Mouse (Mus musculus) heart, embryonic 12.5 days (tissue): ENCODE measurements around the gene Sgip1. TPM values are rescaled to one million over a fixed set of nuclear protein-coding genes. Genes with fewer than 3 reads are reported as not detected.
A peak's percentile ranks its signal among the peaks of the same experiment; 100 is the strongest.

Experiments
- ATAC-seq: fragments of 200-750 bp; cut with Nextera tagmentation; 2 replicates; pipeline ENCODE4 v1.8.0; 2017; ENCODE audit warnings: moderate TSS enrichment, moderate library complexity; ENCODE audit not compliant: insufficient number of reproducible peaks, low FRiP score
- H3K27ac ChIP-seq: fragments of 300-500 bp; sonication (generic); 2 replicates; pipeline ENCODE4 v1.5.1; 2016; ENCODE audit warnings: mild to moderate bottlenecking, moderate library complexity; ENCODE audit not compliant: poor library complexity, severe bottlenecking
- H3K27me3 ChIP-seq: fragments of 300-500 bp; sonication (generic); replicated peaks from 2 replicates; pipeline ENCODE4 v1.6.1; 2016; ENCODE audit warnings: mild to moderate bottlenecking, moderate library complexity
- H3K36me3 ChIP-seq: fragments of 300-500 bp; sonication (generic); 2 replicates; pipeline ENCODE4 v1.6.1; 2016; ENCODE audit warnings: mild to moderate bottlenecking, moderate library complexity
- H3K4me1 ChIP-seq: fragments of 300-500 bp; sonication (generic); replicated peaks from 2 replicates; pipeline ENCODE4 v1.6.1; 2016; ENCODE audit warnings: mild to moderate bottlenecking
- H3K4me2 ChIP-seq: fragments of 300-500 bp; sonication (generic); 2 replicates; pipeline ENCODE4 v1.6.1; 2016; ENCODE audit warnings: mild to moderate bottlenecking, moderate library complexity
- H3K4me3 ChIP-seq: fragments of 300-500 bp; sonication (generic); 2 replicates; pipeline ENCODE4 v1.5.1; 2016; ENCODE audit warnings: mild to moderate bottlenecking
- H3K9ac ChIP-seq: fragments of 300-500 bp; sonication (generic); 2 replicates; pipeline ENCODE4 v1.6.1; 2016; ENCODE audit warnings: mild to moderate bottlenecking, moderate library complexity
- H3K9me3 ChIP-seq: fragments of 300-500 bp; sonication (generic); replicated peaks from 2 replicates; pipeline ENCODE4 v1.6.1; 2016; ENCODE audit warnings: mild to moderate bottlenecking, moderate library complexity
- WGBS: fragments of 180-500 bp; shearing (Covaris S2); methylation state at CpG from one replicate; pipeline ENCODE4 v1.1.7; 2016; 5-methylcytosine and 5-hydroxymethylcytosine counted together
- polyA plus RNA-seq: library from polyadenylated mRNA; unstranded; fragments of >200 nt; fragmentation: Nextera tagmentation; extraction: Ambion mirVana; gene quantifications from 2 replicates; pipeline ENCODE4 v1.2.1, GENCODE M21; 2016

Sgip1 gene
- polyA plus RNA-seq, 1 experiment from 2014 or later = 2.2 TPM

DNA sequence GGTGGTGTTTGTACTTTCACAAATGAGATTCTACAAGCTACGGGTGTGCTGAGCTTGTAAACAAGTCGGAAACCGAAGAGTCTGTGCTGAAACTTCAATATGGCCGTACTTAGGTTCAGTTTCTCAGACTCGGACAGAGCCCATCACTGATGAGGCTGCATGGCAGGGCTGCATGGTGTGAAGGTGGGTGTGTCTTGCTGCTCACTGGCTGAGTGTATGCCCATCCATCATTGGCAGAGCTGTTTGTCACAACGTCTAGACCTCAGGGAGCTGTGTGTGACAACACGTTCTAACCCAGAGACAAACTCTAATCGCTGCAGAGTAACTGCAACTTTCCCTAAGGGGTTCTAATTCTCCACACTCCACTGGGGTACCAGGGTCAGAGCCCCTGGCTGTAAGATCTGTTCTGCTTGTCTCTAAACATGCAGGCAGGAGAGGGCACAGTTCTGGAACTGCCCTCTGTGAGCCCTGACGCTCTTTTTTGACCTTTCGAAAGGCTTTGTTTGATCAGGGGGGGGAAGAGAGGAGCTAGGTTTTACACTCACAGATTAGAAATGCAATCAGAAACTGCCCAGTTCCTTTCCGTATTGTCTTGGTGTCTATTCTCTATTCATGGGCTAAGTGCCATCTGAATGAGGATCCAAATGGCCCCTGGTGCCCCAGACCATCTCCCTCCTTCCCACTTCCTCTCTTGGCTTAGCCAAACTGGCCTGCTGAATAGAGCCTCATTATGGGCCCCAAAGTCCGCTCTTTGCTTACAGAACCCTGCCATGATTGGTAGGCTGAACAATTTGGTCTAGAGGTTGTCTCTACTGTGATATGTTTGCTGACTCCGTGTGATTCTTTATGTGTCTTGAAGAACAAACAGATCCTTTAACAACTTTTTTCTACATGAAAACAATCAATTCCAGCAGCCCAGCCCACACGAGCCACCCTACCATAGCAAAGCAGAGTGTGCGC, 121.9 kb downstream of the Sgip1 start:
- no peak for ATAC-seq
- Histone ChIP-seq H3K4me3 (no peak overlapping the region), H3K27me3 (no peaks in the 10 kb centered on the region), H3K9ac (no peak overlapping the region), H3K4me1 (no peaks in the 10 kb centered on the region), H3K27ac (no peak overlapping the region), H3K4me2 (no peak overlapping the region), H3K9me3 (no peaks in the 10 kb centered on the region), H3K36me3 (no peaks in the 10 kb centered on the region)
- WGBS = 78% methylated on average over 15 of the region's 15 CpGs

DNA sequence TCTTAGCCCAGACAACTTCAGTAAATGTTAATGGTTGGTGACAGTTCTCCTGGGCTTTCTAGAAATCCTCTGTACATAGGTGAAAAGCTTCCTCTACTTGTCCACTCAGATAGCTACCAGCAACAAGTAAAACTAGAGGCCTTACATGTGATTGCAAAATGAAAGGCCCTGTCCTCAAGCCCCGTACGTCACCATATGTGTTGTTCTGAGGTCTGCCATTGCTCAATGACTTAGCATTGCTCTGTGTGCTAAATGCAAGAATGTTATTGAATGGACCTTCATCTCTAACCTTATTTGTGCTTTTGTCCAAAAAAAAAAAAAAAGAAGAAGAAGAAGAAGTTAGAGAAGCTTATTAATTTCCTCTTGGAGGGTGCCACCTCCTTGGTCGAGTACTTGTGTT, 125.4 kb downstream of the Sgip1 start:
- Histone ChIP-seq H3K9me3 (no peaks in the 10 kb centered on the region), H3K27me3 (no peaks in the 10 kb centered on the region), H3K4me1 (peaks cover 10% of the 10 kb centered on the region), H3K4me2 (no peak overlapping the region), H3K27ac (no peak overlapping the region), H3K36me3 (no peaks in the 10 kb centered on the region), H3K4me3 (no peak overlapping the region), H3K9ac (no peak overlapping the region)
- WGBS = 81% methylated on average over 3 of the region's 3 CpGs
- no peak for ATAC-seq

DNA sequence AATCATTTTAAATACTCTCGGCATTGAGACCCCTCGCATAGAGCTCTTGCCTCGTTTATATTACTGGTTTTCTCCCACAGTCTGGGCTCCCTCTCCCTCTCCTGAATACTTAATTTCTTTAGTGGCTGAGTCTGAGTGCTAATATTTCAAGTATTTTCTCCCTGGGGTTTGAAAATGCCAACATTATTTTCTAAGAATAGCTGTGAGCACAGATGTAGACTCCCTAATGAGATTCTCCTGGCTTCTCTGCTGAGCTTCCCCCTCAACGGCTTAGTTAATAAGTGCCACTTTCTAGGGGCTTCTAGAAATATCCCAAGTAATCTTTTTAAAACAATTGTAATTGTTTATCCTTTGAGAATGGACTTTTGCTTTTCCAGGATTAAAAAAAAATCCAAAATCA, 130.2 kb downstream of the Sgip1 start:
- H3K9me3 ChIP-seq = no peaks in the 10 kb centered on the region; the same call in 1 of the 2 replicates
- no peak overlapping the region for H3K4me2 ChIP-seq
- no peaks in the 10 kb centered on the region for H3K27me3 ChIP-seq
- WGBS = 81% methylated on average over 4 of the region's 4 CpGs
- no peak overlapping the region for H3K4me3 ChIP-seq
- H3K27ac ChIP-seq = no peak overlapping the region
- no peaks in the 10 kb centered on the region for H3K36me3 ChIP-seq
- no peak overlapping the region for H3K9ac ChIP-seq
- no peak for ATAC-seq
- H3K4me1 ChIP-seq = peaks cover 13% of the 10 kb centered on the region

DNA sequence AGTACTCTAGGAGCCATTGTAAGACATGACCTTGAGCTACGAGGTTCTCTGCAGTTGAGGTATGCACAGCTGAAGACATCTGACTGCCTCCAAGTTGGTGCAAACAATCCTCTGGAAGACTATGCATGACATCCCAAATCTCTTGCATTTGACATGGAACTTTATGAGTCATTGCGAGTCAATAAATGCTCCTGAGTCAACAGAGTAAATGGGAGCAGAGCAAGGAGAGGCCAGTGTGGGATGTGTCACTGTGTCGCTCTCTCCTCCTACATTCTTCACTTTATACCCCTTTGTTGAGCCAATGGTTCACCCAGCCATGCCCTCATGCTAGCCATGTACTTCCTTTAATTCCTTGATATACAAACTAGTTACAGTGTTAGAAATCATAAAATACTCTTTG, 142.0 kb downstream of the Sgip1 start:
- H3K27me3 ChIP-seq = no peaks in the 10 kb centered on the region
- no peak overlapping the region for H3K9ac ChIP-seq
- no peak overlapping the region for H3K4me2 ChIP-seq
- no peak overlapping the region for H3K4me3 ChIP-seq
- H3K4me1 ChIP-seq = no peaks in the 10 kb centered on the region
- H3K36me3 ChIP-seq = no peaks in the 10 kb centered on the region
- no peaks in the 10 kb centered on the region for H3K9me3 ChIP-seq
- ATAC-seq = no peak
- 90% methylated on average over 3 of the region's 3 CpGs for WGBS
- H3K27ac ChIP-seq = no peak overlapping the region

DNA sequence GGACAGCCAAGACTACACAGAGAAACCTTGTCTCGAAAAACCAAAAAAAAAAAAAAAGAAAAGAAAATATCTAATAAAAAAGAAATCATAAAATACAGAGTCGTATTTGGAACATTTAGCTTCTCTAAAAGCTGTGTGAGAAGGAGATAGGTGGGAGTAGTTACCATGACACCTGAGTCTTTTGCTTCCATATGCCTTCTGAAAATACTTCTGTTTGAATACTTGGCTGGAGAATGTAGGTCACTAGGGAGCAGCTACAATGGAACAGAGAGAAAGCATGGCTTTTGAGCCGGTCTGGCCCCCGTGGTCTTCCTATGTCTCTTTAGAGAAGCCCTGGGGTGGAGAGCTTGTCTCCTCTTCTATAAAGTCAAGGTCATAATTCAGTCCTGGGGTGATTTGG, 143.1 kb downstream of the Sgip1 start:
- no peak overlapping the region for H3K4me3 ChIP-seq
- no peak overlapping the region for H3K4me2 ChIP-seq
- no peak overlapping the region for H3K27ac ChIP-seq
- no peaks in the 10 kb centered on the region for H3K27me3 ChIP-seq
- no peaks in the 10 kb centered on the region for H3K9me3 ChIP-seq
- WGBS = 89% methylated on average over 4 of the region's 4 CpGs
- H3K4me1 ChIP-seq = no peaks in the 10 kb centered on the region
- ATAC-seq = no peak
- no peak overlapping the region for H3K9ac ChIP-seq
- no peaks in the 10 kb centered on the region for H3K36me3 ChIP-seq

DNA sequence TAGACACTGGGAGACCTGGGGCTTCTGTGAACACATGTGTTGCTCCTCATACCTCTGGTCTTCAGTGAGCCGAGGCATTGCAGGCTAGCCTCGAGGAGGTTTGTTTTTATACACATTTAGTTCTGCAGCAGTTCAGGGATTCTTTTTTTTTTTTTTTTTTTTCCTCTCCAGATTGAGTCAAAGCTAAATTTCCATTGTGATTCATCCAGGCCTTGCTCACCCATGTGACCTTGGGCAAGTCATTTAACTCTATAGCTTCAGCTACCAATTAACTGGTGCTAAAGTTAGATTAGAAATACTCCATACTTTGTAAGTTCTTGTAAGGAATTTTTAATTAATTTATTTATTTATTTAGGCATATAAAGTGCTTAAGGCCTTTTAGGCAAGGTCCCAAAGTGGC, 145.4 kb downstream of the Sgip1 start:
- ATAC-seq = no peak
- no peaks in the 10 kb centered on the region for H3K36me3 ChIP-seq
- WGBS = 74% methylated on average over 2 of the region's 2 CpGs
- H3K4me3 ChIP-seq = no peak overlapping the region
- no peak overlapping the region for H3K27ac ChIP-seq
- no peak overlapping the region for H3K4me2 ChIP-seq
- no peak overlapping the region for H3K9ac ChIP-seq
- H3K4me1 ChIP-seq = no peaks in the 10 kb centered on the region
- no peaks in the 10 kb centered on the region for H3K27me3 ChIP-seq
- H3K9me3 ChIP-seq = peaks cover 3% of the 10 kb centered on the region; the same call in 1 of the 2 replicates

DNA sequence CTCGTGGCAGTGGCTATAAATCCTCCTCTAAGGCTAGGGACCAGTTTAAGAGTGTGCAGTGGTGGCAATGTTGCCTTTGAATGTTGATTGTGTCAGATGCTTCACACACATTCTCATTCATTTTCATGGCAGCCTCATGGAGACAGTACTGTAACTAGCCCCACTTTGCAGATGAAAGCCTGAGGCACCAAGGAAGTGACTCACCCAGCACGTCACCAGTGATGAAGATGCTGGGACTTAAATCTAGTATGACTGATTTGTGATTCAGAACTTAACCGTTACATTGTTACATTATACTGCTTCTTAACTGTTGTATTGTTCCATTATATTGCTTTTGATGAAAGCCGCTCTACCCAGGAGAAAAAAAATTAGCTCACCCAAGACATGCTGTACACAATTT, 145.8 kb downstream of the Sgip1 start:
- 83% methylated on average over 4 of the region's 4 CpGs for WGBS
- no peaks in the 10 kb centered on the region for H3K36me3 ChIP-seq
- ATAC-seq = no peak
- no peaks in the 10 kb centered on the region for H3K4me1 ChIP-seq
- peaks cover 3% of the 10 kb centered on the region; the same call in 1 of the 2 replicates for H3K9me3 ChIP-seq
- no peak overlapping the region for H3K9ac ChIP-seq
- no peak overlapping the region for H3K4me3 ChIP-seq
- H3K27me3 ChIP-seq = no peaks in the 10 kb centered on the region
- no peak overlapping the region for H3K27ac ChIP-seq
- no peak overlapping the region for H3K4me2 ChIP-seq

DNA sequence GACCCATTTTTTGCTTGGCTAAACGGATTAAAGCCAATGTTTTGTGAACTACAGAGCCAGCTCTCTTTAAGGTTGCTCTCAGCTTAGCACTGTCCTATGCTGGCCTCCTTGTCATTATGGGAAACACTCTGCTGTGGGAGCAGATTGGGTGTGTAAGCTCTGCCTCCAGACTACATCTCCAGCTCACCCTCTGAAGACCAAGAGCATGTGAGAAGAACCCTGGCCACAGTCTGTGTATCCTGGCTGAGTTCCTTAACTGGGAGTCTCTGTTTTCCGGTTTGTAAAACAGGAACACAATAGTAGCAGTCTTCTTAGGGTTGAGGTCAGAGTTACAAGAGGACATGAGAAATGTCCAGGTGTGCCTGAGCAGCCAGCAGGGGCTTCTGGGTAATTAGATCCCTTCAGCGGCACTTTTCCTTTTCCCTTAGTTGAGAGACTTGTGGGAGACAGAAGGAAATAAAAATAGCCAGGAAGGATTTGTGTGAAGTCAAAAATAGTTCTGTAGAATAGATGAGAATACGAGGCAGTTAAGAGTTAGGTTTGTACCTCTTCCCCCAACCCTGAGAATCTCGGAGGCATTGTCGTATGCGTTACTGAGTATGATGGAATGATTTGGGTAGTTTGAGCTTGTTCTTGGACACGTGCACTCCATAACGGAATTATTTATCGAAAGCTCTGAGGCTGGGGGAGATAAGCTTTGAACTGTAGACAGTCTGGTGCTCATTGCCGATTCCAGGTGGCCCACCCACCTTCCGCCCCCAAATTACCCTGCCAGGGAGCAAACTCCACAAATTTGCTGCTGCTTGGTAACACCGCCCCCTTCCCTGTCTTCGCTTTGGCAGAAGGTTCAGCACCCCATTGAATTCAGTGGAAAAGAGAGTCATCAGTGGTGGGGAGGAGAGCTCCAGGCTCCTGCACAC, 146.9 kb downstream of the Sgip1 start:
- no peaks in the 10 kb centered on the region for H3K36me3 ChIP-seq
- H3K9me3 ChIP-seq = peaks cover 3% of the 10 kb centered on the region; the same call in 1 of the 2 replicates
- no peak for ATAC-seq
- no peak overlapping the region for H3K9ac ChIP-seq
- no peak overlapping the region for H3K4me3 ChIP-seq
- 70% methylated on average over 14 of the region's 14 CpGs for WGBS
- no peak overlapping the region for H3K27ac ChIP-seq
- no peak overlapping the region for H3K4me2 ChIP-seq
- no peaks in the 10 kb centered on the region for H3K4me1 ChIP-seq
- H3K27me3 ChIP-seq = no peaks in the 10 kb centered on the region

DNA sequence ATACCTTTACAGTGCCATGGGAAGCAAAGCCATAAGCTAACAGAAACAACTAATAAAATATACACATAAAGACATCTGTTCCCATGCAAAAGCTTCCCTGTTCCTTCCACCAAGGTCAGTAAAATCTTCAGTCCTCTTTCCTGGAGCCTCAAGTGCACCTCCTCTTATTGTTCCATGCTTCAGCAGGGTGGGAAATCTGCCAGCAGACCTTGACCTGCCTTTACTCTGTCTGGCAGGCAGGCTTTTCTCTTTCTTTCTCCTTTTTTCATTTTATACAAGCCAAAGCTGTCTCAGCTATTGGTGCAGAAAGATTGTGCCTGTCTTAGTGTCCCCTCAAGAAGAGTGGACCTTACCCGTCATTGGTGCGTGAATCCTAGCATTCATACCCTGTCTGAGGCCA, 154.8 kb downstream of the Sgip1 start:
- H3K27ac ChIP-seq = no peak overlapping the region
- no peak overlapping the region for H3K9ac ChIP-seq
- no peak for ATAC-seq
- H3K27me3 ChIP-seq = no peaks in the 10 kb centered on the region
- 96% methylated on average over 2 of the region's 2 CpGs for WGBS
- H3K4me2 ChIP-seq = no peak overlapping the region
- H3K4me3 ChIP-seq = no peak overlapping the region
- H3K9me3 ChIP-seq = peaks cover 11% of the 10 kb centered on the region
- no peaks in the 10 kb centered on the region for H3K36me3 ChIP-seq
- no peaks in the 10 kb centered on the region for H3K4me1 ChIP-seq

DNA sequence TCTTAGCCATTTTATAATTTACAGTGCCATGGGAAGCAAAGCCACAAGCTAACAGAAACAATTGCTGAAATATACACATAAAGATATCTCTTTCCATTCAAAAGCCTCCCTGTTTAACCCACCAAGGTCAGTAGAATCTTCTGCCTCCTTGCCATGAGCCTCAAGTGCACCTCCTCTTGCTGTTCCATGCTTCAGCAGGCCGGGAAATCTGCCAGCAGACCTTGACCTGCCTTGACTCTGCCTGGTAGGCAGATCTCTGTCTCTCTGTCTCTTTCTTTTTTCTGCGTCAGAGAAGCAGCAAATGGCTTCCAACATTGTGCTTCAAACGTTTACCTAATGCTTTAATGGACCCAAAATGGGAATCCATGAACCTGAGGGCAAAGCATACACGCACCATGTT, 157.9 kb downstream of the Sgip1 start:
- Histone ChIP-seq H3K27me3 (no peaks in the 10 kb centered on the region), H3K9me3 (peaks cover 7% of the 10 kb centered on the region), H3K4me3 (no peak overlapping the region), H3K4me2 (no peak overlapping the region), H3K4me1 (no peaks in the 10 kb centered on the region), H3K9ac (no peak overlapping the region), H3K27ac (no peak overlapping the region), H3K36me3 (no peaks in the 10 kb centered on the region)
- 70% methylated on average over 4 of the region's 4 CpGs for WGBS
- no peak for ATAC-seq

DNA sequence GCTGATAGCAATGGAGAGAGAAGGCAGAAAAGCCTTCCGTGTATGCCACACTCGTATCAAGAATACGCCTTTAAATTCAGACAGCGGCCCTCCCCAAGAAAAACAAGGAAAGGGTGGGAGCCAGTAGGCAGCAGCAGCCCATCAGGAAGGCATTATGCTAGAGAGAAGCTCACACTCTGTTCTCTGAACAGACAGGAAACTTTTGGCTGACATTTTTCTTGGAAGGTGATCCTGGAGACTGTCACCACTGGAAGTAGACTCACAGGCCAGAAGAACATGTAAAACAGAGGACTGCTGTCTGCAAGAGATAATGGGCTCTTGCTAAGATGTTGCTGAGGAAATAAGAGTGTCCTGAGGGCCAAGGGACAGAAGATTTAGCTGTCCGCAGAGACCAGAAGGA, 158.6 kb downstream of the Sgip1 start:
- ATAC-seq = peak; percentile 42
- H3K4me2 ChIP-seq = no peak overlapping the region
- H3K27ac ChIP-seq = no peak overlapping the region
- no peak overlapping the region for H3K9ac ChIP-seq
- peaks cover 7% of the 10 kb centered on the region for H3K9me3 ChIP-seq
- H3K27me3 ChIP-seq = no peaks in the 10 kb centered on the region
- WGBS = 56% methylated on average over 5 of the region's 5 CpGs
- H3K36me3 ChIP-seq = no peaks in the 10 kb centered on the region
- no peak overlapping the region for H3K4me3 ChIP-seq
- H3K4me1 ChIP-seq = no peaks in the 10 kb centered on the region
